Mouse (Mus musculus) neural tube, postnatal 0 days (tissue): Measurements from ENCODE around the gene Gng13. TPM values are rescaled to one million over a fixed set of nuclear protein-coding genes. Genes with fewer than 3 reads are reported as not detected.

Experiments
- microRNA-seq: library from miRNA; unstranded; fragments of <30 nt; microRNA quantifications from one replicate; pipeline ENCODE4, GENCODE M21; 2016
- polyA plus RNA-seq: library from polyadenylated mRNA; unstranded; fragments of >200 nt; fragmentation: Nextera tagmentation; extraction: Ambion mirVana; gene quantifications from 2 replicates; pipeline ENCODE4 v1.2.1, GENCODE M21; 2015

The Gng13 gene
- polyA plus RNA-seq, result 25.0 and 25.7 TPM in 2 replicates

DNA sequence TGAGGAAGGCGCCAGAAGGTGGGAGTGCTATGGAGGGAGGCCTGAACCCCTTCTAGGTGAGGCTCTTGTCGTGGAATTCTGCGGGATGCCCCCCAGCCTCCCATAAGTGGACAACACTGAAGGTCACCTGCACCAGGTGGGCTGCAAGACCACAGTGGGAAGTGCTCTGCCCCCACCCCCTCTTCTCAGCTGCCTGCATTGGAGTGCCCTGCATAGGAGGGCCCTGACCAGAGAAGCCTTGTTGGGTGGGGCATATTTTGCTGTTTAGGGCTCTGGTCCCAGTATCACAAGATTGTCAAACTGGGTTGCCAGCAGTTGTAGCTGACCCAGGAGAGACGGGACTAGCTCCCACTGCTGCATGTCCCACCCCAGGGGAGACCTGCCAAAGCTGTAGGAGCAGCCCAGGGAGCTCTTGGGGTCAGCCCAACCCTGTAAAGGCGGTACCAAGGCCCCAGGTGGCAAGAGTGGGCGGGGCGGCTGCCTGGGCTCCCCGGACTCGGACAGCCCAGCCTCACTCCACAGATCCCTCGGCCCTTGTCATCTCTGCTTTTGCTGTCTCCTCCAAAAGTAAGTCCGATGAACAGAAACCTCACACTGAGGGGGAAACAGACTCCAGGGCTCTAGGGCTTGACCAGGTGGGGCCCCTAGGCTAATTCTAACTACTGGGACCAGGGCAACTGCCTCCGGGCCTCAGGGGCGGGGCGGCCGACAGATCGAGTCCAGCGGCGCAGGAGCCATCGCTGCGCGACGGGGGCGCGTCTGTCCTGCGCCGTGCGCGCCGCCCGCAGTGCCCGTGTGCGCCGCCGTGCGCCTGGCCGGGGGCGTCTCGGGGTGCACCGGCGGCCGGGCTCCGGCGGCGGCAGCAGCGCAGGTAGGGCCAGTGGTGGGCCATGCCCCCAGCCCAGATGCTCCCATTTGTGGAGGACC, at the start of gene Gng13:
TSS of gene Gng13 (plus strand) at position 461 of the 927 bp plus-strand sequence.

DNA sequence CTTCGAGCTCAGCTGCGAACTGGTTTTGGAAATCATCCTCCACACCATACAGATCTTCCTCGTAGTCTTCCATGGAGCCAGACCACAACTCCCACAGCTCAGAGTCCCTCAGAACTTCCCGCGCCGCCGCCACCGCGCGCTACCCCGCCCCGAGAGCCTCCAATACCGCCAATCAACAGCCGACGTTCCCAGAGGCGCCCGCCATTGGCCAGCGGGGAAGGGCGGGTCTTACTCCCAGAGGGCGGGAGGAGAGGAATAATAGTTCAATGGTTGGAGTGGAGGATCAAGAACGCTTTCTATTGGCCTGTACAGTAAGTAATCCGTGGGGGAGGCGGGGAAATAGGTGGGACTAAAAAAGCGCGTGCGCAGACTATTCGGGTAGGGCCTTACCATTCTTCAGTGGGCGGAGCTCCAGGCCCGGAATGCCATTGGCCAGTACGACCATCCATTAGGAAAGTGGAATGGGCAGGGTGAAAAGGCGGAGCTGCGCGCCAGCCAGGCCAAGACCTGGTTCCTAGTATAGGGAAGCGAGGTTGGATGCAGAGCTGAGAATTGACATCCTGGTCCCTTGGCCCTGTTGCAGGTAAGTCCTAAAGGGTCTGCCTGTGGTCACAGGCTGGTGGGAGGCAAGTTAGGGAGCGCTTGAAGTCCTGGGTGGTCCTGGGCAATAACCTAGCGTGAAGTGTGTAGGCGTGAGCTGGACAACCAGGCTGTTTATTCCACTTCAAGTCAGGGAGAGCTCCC, 10.5 kb downstream of the Gng13 start, which contains the start of the genes Chtf18 and Rpusd1:
TSS of gene Chtf18 (minus strand) at position 155 of the 744 bp plus-strand sequence.
TSS of gene Rpusd1 (plus strand) at position 406 of the 744 bp plus-strand sequence.

DNA sequence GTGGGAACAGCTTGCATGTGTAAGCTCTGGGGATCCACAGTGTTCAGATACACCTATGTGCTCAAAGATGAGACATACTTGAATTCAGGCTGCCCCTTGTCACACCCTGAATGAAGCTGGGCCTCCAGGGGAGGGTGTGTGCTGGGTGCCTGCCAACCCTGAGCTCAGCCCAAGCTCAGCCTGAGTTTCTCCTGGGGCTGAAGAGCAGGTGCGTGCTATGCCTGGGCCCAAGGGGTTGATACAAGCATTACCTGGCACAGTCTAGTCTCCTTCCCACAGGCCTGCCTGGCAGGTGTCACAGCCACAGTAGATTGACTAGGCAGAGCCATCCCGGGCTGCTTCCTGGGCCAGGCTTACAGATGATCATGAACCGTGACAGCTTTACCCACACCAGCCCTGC, 18.8 kb downstream of the Gng13 start, which contains the start of gene Mslnl:
TSS of gene Mslnl (plus strand) at position 298 of the 400 bp plus-strand sequence.

DNA sequence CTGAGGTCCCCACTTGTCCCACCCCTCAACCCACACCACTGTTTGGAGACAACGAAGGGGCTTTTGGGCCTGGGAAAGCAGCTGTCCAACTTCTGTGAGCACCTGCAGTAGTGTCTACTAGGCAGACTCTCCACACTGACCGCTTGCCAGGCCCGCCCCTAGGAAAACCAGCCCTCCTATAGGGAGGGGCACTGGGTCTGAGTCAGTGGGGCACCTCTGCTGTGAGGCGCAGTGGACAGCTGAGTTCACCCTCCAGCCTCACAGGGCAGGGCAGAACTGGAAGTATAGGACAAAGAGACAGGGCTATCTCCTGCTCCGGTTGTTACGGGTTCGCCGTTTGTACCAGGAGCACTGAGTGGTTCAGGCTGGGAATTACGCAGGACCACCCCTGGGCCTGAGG, 37.3 kb downstream of the Gng13 start, which contains the start of gene Msln:
TSS of gene Msln (minus strand) at position 138 of the 400 bp plus-strand sequence.

Small RNA genes within 50 kb of the gene (microRNA-seq; reads per million reads assigned to microRNA genes)
- not detected for gene Gm25083

Other genes with a start within 250 kb of the Gng13 start
- 1.1 TPM in 2 replicates for gene Sstr5, start 219.9 kb upstream of the Gng13 start, polyA plus RNA-seq
- gene Sox8, start 146.5 kb upstream of the Gng13 start, polyA plus RNA-seq, result 41.4 and 42.9 TPM in 2 replicates
- gene Lmf1, start 138.1 kb upstream of the Gng13 start, polyA plus RNA-seq, result 26.5 and 30.9 TPM in 2 replicates
- gene Chtf18, start 10.2 kb downstream of the Gng13 start, polyA plus RNA-seq, result 3.3 and 3.6 TPM in 2 replicates
- 28.2 and 33.0 TPM in 2 replicates for gene Rpusd1, start 10.5 kb downstream of the Gng13 start, polyA plus RNA-seq
- gene Mslnl, start 18.9 kb downstream of the Gng13 start, polyA plus RNA-seq, result not detected in 2 replicates
- gene Msln, start 37.2 kb downstream of the Gng13 start, polyA plus RNA-seq, result 4.9 and 9.2 TPM in 2 replicates
- gene Narfl, start 56.6 kb downstream of the Gng13 start, polyA plus RNA-seq, result 22.1 and 26.8 TPM in 2 replicates
- 239 and 280 TPM in 2 replicates for gene Haghl, start 68.5 kb downstream of the Gng13 start, polyA plus RNA-seq
- gene Ccdc78, start 69.4 kb downstream of the Gng13 start, polyA plus RNA-seq, result 0.57 and 0.65 TPM in 2 replicates
- gene Fam173a, start 75.7 kb downstream of the Gng13 start, polyA plus RNA-seq, result 114 and 116 TPM in 2 replicates
- gene AC134908.4, start 78.5 kb downstream of the Gng13 start, polyA plus RNA-seq, result 3.6 and 5.2 TPM in 2 replicates
- gene Metrn, start 80.0 kb downstream of the Gng13 start, polyA plus RNA-seq, result 120 and 140 TPM in 2 replicates
- gene Fbxl16, start 91.9 kb downstream of the Gng13 start, polyA plus RNA-seq, result 55.3 and 58.9 TPM in 2 replicates
- 21.0 and 21.7 TPM in 2 replicates for gene Wdr24, start 106.5 kb downstream of the Gng13 start, polyA plus RNA-seq
- 37.1 and 44.5 TPM in 2 replicates for gene Jmjd8, start 111.7 kb downstream of the Gng13 start, polyA plus RNA-seq
- gene Stub1, start 116.2 kb downstream of the Gng13 start, polyA plus RNA-seq, result 354 and 408 TPM in 2 replicates
- gene Rhbdl1, start 120.1 kb downstream of the Gng13 start, polyA plus RNA-seq, result 89.7 and 104 TPM in 2 replicates
- 13.1 and 18.9 TPM in 2 replicates for gene Gm20683, start 124.6 kb downstream of the Gng13 start, polyA plus RNA-seq
- gene Rhot2, start 127.7 kb downstream of the Gng13 start, polyA plus RNA-seq, result 13.5 and 19.5 TPM in 2 replicates
- gene Wdr90, start 144.3 kb downstream of the Gng13 start, polyA plus RNA-seq, result 9.4 and 12.7 TPM in 2 replicates
- 64.6 and 66.2 TPM in 2 replicates for gene Mcrip2, start 151.6 kb downstream of the Gng13 start, polyA plus RNA-seq
- 81.0 and 83.3 TPM in 2 replicates for gene Mettl26, start 157.9 kb downstream of the Gng13 start, polyA plus RNA-seq
- gene Wfikkn1, start 163.7 kb downstream of the Gng13 start, polyA plus RNA-seq, result 0.27 and 0.46 TPM in 2 replicates
- gene Rab40c, start 202.6 kb downstream of the Gng13 start, polyA plus RNA-seq, result 37.8 and 40.6 TPM in 2 replicates
- gene Pigq, start 227.8 kb downstream of the Gng13 start, polyA plus RNA-seq, result 60.7 and 77.8 TPM in 2 replicates
- gene Nhlrc4, start 227.8 kb downstream of the Gng13 start, polyA plus RNA-seq, result not detected in 2 replicates
- gene A930017K11Rik, start 235.4 kb downstream of the Gng13 start, polyA plus RNA-seq, result 0.19 TPM in 1 of 2 replicates, not detected in the other